Mouse (Mus musculus) G1E (cell line): ENCODE measurements around the gene Ppp1r12c. TPM values are rescaled to one million over a fixed set of nuclear protein-coding genes. Genes with fewer than 3 reads are reported as not detected.
"Not testable (repeated sequence)": the region's sequence is repeated elsewhere in the genome, so short reads cannot be mapped to it uniquely, and the experiment has no call there.

ENCODE experiments used
- ATAC-seq: 2 replicates; pipeline ENCODE4 v1.8.0; 2016; ENCODE audit warnings: mild to moderate bottlenecking; ENCODE audit not compliant: insufficient number of reproducible peaks, poor library complexity, low FRiP score, severe bottlenecking; ENCODE audit errors: extremely low read depth
- DNase-seq: peaks from one replicate; pipeline ENCODE4 v3.0.0; 2012; ENCODE audit warnings: low spot score
- H3K27me3 ChIP-seq: 2 replicates; pipeline ENCODE4 v1.6.1; 2012; ENCODE audit warnings: mild to moderate bottlenecking, low read length, inconsistent platforms; ENCODE audit not compliant: insufficient read depth
- H3K36me3 ChIP-seq: replicated peaks from 2 replicates; pipeline ENCODE3; 2012; ENCODE audit warnings: mild to moderate bottlenecking, inconsistent platforms
- H3K4me1 ChIP-seq: 2 replicates; pipeline ENCODE4 v1.6.1; 2012; ENCODE audit warnings: low read depth, low read length, inconsistent platforms, mixed read lengths; ENCODE audit not compliant: insufficient read depth
- H3K4me3 ChIP-seq: 2 replicates; pipeline ENCODE4 v1.5.1; 2012; ENCODE audit warnings: low read depth, mild to moderate bottlenecking, inconsistent platforms, low read length, moderate library complexity, mixed read lengths
- H3K9me3 ChIP-seq: replicated peaks from 2 replicates; pipeline ENCODE4 v1.6.1; 2012; ENCODE audit warnings: inconsistent platforms
- CTCF ChIP-seq: IDR thresholded peaks from 2 replicates; pipeline ENCODE4 v1.5.1; 2012; ENCODE audit warnings: low read depth, low read length, inconsistent platforms, mixed read lengths
- GATA1 ChIP-seq: IDR thresholded peaks from 2 replicates; pipeline ENCODE4 v1.6.1; 2012; ENCODE audit warnings: borderline replicate concordance, low read length, inconsistent platforms, mixed read lengths
- GATA2 ChIP-seq: IDR thresholded peaks from 2 replicates; pipeline ENCODE4 v1.6.1; 2012; ENCODE audit warnings: low read depth, low read length, inconsistent platforms, borderline replicate concordance
- POLR2AphosphoS5 ChIP-seq: IDR thresholded peaks from 2 replicates; pipeline ENCODE4 v1.6.1; 2012; ENCODE audit warnings: low read depth, low read length, inconsistent platforms; ENCODE audit not compliant: insufficient replicate concordance
- TAL1 ChIP-seq: conservative IDR thresholded peaks from 2 replicates; pipeline ENCODE4 v1.6.1; 2012; ENCODE audit warnings: low read depth, low read length, inconsistent platforms, mixed read lengths
- polyA plus RNA-seq: library from polyadenylated mRNA; stranded (reverse); fragments of >175 nt; gene quantifications from 2 replicates; pipeline ENCODE4 v1.2.3, GENCODE M21; 2012
- total RNA-seq, 2 experiments: library from RNA; stranded (forward) in 1 of 2; stranded (reverse) in 1 of 2; fragments of 200-1000 nt in 1 of 2; fragments of >200 nt in 1 of 2; fragmentation: Nextera tagmentation in 1 of 2; gene quantifications; 2 replicates each; pipeline ENCODE4 v1.2.3; 2014 to 2017

The Ppp1r12c gene
- total and polyA plus RNA-seq, 3 experiments, result 91.1 to 173 (median 91.9) TPM

DNA sequence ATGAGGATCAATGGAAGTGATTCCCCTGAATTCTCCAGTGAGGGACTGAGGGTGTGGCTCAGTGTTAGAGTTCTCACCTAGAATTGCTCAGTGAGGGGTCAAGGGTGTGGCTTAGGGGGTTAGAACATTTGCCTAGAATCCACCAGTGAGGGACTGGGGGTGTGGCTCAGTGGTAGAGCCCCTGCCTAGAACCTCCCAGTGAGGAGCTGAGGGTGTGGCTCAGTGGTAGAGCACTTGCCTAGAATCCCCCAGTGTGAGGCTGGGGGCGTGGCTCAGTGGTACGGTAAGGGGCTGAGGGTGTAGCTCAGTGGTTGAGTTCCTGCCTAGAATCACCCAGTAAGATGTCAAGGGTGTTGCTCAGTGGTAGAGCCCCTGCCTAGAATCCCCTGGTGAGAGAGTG, 37.5 kb upstream of the Ppp1r12c start:
- peaks cover 11% of the 10 kb centered on the region; the same call in 1 of the 2 replicates for H3K27me3 ChIP-seq
- no peak for DNase-seq
- H3K4me3 ChIP-seq, result no peak overlapping the region
- ATAC-seq, result no peak
- TF ChIP-seq TAL1, result no peak
- no peak for TF ChIP-seq GATA1
- TF ChIP-seq POLR2AphosphoS5, result no peak
- no peak for TF ChIP-seq GATA2
- TF ChIP-seq CTCF, result no peak
- no peaks in the 10 kb centered on the region for H3K36me3 ChIP-seq
- H3K4me1 ChIP-seq, result no peaks in the 10 kb centered on the region
- no peaks in the 10 kb centered on the region for H3K9me3 ChIP-seq

DNA sequence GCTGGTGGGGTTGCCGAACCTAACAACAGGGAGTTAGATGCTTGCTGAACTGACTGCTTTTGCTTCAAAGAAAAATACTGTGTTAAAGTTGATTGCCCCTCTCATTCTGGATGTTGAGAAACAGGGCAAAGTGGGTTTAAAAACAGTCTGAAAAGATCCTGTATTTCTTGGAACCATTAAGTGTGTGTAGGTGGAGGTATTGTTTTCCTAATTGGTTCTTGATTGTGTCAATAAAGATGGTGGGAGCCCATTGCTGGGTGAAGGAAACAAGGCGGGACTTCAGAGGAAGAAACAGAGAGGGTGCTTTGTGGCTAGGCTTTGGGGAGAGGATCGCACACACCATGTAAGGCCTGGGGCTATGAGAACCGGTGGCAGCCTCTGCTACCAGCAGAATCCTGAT, 35.7 kb upstream of the Ppp1r12c start:
- Histone ChIP-seq H3K4me1 (no peaks in the 10 kb centered on the region), H3K4me3 (no peak overlapping the region), H3K27me3 (peaks cover 17% of the 10 kb centered on the region), H3K36me3 (no peaks in the 10 kb centered on the region), H3K9me3 (no peaks in the 10 kb centered on the region)
- DNase-seq, result no peak
- TF ChIP-seq CTCF, result no peak
- no peak for TF ChIP-seq GATA1
- TF ChIP-seq TAL1, result no peak
- TF ChIP-seq POLR2AphosphoS5, result no peak
- no peak for TF ChIP-seq GATA2
- no peak for ATAC-seq

DNA sequence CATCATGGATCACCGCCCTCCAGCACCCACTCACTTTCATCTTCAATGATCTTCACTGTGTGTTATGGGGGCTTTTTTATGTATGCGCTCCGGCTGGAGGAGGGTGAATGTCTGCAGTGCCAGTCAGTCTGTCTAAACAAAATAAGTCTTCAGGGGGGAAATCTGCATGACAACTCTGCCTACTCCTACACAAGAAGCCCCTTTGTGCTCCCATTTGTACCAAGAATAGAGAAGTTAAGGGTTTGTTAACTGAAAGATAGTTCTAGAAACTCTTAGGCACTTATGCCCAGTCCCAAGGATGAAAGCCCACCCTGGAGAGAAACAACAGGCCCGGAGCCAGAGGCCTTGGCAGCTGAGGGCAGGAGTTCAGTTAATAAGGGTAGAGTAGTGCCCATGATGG, 34.9 kb upstream of the Ppp1r12c start:
- no peak overlapping the region for H3K4me3 ChIP-seq
- no peaks in the 10 kb centered on the region for H3K9me3 ChIP-seq
- DNase-seq, result no peak
- TF ChIP-seq CTCF, result no peak
- TF ChIP-seq GATA1, result no peak
- TF ChIP-seq TAL1, result no peak
- TF ChIP-seq GATA2, result no peak
- no peak for TF ChIP-seq POLR2AphosphoS5
- no peaks in the 10 kb centered on the region for H3K36me3 ChIP-seq
- no peak for ATAC-seq
- H3K27me3 ChIP-seq, result peaks cover 24% of the 10 kb centered on the region
- no peaks in the 10 kb centered on the region for H3K4me1 ChIP-seq

DNA sequence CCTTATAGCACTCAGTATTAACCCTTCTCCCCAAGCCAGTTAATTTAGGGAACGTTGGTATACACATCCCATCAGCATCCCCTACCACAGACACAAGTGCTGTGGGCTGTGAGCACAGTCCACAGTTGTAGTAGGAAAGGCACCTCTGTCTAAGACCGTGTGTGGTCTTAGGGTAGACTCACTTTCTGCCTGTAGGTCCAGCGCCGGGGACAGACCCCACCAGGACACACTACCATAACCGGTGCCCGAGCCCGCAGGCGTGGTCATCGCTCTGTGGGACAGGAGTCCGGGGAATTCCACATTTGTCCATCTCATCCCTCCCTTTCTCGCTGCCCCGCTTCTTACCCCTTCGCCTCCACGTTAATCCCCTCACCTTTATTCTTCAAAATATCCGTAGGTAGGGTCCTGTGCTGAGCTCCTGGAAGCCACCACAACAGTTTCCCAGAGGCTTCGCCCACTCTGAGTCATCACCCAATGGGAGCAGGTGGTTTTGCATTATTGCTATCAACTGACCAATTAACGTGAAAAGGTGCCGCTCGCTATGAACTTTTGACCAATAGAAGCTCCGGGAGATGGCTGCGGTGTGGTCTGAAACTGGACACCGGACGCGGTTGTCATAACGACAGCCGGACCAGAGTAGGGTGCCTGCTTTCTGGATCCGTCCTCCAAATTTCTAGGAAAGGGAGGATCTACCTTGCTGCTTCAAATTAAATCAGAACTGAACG, 30.7 kb upstream of the Ppp1r12c start, which contains the start of gene Dnaaf3:
Dnaaf3 (minus strand) TSS at position 449 of the 725 bp plus-strand sequence.
- ATAC-seq, result no peak
- Histone ChIP-seq H3K4me3 (no peak within 1 kb of the TSS), H3K4me1 (no peaks in the 10 kb centered on the region), H3K9me3 (no peaks in the 10 kb centered on the region), H3K27me3 (peaks cover 24% of the 10 kb centered on the region), H3K36me3 (no peaks in the 10 kb centered on the region)
- DNase-seq, result no peak
- TF ChIP-seq TAL1 (no peak), GATA1 (no peak), GATA2 (no peak), CTCF (no peak), POLR2AphosphoS5 (no peak)

DNA sequence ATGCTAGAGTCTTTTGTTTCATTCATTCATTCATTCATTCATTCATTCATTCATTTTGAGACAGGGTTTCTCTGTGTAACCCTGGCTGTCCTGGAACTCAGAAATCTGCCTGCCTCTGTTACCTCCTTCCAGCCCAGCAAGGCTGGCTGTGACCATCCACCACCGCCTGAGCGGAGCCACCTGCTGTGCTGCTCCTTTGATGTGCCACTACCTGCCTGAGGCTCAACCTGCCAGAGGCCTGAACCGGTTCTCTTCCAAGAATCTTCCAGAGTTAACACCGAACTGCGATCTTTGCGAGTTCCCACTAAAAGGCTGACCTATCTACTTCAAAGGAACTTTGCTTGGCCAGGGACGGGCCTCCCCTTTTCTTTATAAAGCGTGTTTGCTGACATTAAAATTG, 28.7 kb upstream of the Ppp1r12c start:
- not testable (repeated sequence) for H3K36me3 ChIP-seq

DNA sequence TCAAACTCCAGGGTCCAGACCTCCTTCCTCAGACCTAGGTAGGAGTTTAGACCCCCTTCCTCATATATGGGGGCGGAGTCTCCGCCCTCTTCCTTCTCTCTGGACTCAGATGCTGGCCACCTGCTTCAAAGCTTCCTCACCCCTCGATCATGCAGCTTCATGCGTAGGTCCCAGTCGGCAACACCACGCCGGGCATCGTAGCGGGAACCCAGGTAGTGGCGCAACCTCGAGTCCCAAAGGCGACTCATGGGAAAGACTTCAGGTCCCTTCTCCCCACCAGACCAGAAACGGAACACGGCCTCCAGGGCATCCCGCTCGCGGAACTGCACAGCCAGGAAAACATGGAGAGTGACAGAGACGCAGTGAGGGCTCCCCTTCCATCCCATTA, 25.8 kb upstream of the Ppp1r12c start:
- ATAC-seq, result no peak
- Histone ChIP-seq H3K4me3 (no peak overlapping the region), H3K9me3 (no peaks in the 10 kb centered on the region), H3K27me3 (peaks cover 23% of the 10 kb centered on the region), H3K4me1 (peaks cover 6% of the 10 kb centered on the region), H3K36me3 (no peaks in the 10 kb centered on the region)
- TF ChIP-seq TAL1 (no peak), GATA2 (no peak), POLR2AphosphoS5 (no peak), GATA1 (no peak), CTCF (no peak)
- no peak for DNase-seq

More for the DNA sequence above, 28.7 kb upstream of the Ppp1r12c start:
- H3K27me3 ChIP-seq, result peaks cover 24% of the 10 kb centered on the region
- not testable (repeated sequence) for H3K4me3 ChIP-seq, H3K4me1 ChIP-seq, DNase-seq, ATAC-seq, H3K9me3 ChIP-seq
